Mouse (Mus musculus): ENCODE measurements around the gene Lzts3. TPM values are rescaled to one million over a fixed set of nuclear protein-coding genes. Genes with fewer than 3 reads are reported as not detected.
"Not testable (repeated sequence)": the region's sequence is repeated elsewhere in the genome, so short reads cannot be mapped to it uniquely, and the experiment has no call there.

Gene Lzts3
- total RNA-seq (2017) = 0.44 and 0.73 TPM in 2 replicates

DNA sequence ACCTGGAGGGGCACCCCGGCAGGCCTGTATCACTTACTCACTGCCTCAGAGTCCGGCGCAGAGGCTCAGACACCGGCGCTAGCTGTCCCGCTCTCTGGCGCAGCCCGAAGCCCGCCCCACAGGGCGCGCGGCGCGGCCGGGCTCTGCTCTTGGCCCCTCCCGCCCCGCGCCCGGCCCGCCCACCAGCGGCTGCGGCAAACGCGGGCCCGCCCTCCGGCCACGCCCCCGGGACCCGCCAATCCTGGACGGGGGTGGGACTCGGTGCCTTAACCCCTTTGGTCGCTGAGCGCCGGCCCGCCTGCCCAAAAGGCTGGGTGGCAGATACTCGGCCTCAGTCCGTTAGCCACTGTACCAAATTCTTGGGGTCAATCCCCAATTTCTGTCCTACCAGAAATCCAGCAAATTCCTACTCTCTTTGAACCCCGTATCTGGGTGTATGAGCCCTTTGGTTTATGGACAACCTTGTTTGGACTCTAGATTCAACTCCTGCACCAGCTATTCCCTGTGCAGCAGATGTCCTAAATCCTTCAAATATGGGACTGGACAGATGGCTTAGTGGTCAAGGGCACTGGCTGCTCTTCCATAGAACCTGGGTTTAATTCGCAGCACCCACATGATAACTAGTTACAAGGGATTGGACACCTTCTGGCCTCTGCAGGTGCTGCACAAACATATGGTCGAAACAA lies at the start of gene Lzts3:
Lzts3 (minus strand) TSS at position 120 of the 686 bp plus-strand sequence.
- ATAC-seq (replicated peaks; ENCODE audit: low read depth, poor library complexity, severe bottlenecking) = peak; percentile 86

DNA sequence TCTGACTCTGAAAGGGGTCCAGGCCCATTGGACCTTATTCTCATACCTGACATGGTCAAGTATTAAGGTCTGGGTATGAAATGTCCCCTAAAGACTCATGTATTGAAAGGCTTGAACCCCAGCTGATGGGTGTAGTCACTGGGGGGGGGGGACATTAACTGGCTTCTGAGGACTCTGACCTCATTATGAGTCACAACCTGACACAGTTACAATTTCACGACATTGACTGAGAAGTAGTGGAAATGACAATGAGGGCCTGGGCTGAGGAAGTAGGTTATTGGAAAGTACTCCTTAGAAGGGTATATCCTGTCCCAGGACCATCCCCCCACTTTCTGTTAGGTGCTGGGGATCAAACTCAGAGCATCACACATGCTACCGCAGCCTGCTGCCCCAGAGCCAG lies 46.4 kb upstream of the Lzts3 start:
- ATAC-seq (replicated peaks; ENCODE audit: low read depth, poor library complexity, severe bottlenecking) = no peak

DNA sequence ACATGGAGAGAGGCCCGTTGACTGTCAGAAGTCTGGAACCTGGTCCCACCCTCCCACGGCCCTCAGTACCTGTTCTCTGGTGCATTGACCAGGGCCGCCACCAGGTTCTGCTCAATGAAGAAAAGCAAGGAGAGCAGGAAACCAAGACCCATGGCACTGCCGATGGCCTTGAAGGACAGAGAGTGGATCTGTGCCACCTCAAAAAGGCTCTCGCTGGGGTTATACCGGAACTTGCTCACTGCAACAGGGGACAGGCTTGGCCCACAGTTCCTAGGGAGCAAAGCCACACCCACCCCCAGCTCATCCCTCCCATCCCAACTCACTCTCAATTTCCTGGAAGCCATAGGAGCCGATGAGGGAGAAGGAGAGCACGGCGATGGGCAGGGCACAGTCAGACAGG lies 42.8 kb upstream of the Lzts3 start:
- ATAC-seq (replicated peaks; ENCODE audit: low read depth, poor library complexity, severe bottlenecking) = no peak

DNA sequence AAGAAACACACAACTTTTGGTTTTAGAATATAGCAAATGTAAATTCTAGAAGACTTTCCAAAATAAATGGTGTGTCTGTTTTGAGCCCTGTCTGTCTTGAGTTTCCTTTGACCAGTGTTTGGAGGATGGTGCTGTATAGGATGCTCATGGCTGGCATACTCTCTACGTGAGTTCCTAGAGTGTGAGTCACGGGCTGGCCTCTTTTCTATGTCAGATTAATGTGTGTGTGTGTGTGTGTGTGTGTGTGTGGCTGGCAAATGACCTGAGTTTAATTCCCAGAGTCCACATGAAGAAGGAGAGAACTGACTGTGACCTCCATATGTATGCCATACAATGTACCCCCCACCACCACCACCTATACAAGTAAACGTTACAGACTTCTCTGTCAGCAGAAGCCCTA lies 38.9 kb upstream of the Lzts3 start:
- ATAC-seq (replicated peaks; ENCODE audit: low read depth, poor library complexity, severe bottlenecking) = no peak

DNA sequence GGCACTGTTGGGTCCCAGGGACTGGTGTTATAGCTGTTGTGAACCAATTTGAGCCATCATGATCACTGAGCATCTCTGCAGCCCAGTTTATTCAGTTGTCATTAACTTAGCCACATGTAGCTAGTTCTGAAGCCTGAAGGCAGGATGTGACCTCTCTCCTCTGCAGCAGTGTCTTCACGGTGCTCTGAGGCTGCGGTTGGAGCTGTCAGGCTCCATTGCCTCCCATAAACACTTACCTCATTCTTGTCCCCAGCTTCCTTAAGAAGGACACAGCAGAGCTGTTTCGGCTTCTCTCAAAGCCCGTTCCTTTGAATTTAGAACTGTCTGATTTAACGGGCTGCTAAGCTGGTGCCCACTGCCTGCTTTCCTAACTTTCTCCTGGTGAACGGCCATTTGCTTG lies 37.3 kb upstream of the Lzts3 start:
- ATAC-seq (replicated peaks; ENCODE audit: low read depth, poor library complexity, severe bottlenecking) = no peak

DNA sequence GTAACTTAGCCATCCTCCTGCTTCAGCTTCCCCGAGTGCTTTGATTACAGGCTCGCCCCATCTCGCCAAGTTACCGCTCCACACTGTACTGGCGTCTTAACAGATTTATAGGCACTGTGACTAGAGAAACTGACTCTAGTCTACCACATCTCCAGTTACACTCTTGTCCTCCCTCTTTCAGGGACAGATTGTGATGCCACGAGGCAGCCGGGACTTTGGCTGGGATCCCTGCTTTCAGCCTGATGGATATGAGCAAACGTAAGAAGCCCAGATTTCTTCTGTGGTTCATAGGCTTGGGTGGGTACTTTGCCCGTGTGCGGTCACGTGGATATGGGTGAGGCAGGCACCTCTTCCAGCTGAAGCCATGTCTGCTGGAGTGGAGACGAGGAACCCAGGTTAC lies 36.6 kb upstream of the Lzts3 start:
- ATAC-seq (replicated peaks; ENCODE audit: low read depth, poor library complexity, severe bottlenecking) = no peak

DNA sequence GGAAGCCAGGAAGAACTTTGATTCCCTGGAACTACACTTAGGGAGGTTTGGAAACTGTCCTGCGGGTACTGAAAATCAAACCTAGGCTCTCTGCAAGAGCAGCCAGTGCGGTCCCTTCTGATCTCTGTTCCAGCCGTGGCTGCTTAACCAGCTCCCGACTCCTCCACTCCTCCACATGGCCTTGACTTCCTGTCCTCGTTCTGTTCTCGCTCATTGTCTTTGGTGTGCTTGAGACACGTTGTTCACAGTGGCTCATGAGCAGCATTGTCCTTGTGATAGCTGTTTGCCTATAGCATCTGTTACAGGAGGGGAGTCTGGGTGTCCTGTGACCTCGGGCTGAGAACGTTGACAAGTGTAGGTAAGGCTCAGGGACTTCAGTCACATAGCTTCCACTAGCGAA lies 34.6 kb upstream of the Lzts3 start:
- ATAC-seq (replicated peaks; ENCODE audit: low read depth, poor library complexity, severe bottlenecking) = no peak

DNA sequence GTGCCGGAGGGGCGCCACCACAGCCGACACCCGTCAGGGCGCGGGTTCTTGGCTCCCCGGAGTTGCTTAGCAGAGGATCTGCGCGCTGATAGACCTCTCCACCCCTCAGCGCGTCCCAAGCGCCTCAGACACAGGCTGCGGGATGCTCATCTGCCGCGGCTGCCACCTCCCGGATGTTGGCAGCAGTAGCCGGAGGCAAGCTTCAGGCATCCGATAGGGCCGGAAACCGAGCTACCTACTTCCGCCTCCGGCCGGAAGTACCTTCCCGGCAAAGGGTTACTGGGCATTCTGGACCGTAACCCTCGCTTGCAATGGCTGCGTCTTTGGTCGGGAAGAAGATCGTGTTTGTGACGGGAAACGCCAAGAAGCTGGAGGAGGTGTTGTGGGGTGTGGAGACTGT lies 25.0 kb upstream of the Lzts3 start, which contains the start of gene Itpa:
Itpa (plus strand) TSS at position 52 of the 400 bp plus-strand sequence.
- peak; percentile 76 for ATAC-seq (replicated peaks; ENCODE audit: low read depth, poor library complexity, severe bottlenecking)

DNA sequence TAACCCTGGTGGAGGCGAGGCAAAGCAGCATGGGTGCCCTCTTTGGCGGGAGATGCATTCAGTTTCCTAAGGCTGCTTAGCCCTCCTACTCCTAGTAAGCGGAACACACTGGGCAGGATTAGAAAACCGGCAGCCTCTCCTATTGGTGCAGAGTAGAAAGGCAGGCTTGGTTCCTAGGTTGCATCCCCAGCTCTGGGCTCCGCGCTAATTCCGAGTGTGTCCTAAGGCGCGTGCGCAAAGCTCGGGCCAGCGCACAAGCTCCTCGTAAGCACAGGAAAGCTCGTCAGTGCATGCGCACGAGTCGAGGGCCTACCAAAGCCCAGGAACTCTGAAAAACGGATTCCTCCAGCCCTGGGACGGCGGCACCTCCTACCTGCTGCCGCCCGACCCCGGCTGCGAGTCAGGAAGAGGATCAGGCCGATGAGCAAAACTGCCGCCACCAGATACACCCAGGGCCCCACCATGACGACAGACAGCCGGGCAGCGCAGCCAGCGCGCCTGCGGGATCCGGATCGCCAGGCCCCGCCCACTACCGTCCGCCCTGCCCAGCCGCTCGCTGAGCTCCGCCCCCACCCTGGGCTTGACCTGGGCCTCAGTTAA lies 21.6 kb upstream of the Lzts3 start, which contains the start of gene Ddrgk1:
Ddrgk1 (minus strand) TSS at position 558 of the 600 bp plus-strand sequence.
- ATAC-seq (replicated peaks; ENCODE audit: low read depth, poor library complexity, severe bottlenecking) = peak; percentile 84

DNA sequence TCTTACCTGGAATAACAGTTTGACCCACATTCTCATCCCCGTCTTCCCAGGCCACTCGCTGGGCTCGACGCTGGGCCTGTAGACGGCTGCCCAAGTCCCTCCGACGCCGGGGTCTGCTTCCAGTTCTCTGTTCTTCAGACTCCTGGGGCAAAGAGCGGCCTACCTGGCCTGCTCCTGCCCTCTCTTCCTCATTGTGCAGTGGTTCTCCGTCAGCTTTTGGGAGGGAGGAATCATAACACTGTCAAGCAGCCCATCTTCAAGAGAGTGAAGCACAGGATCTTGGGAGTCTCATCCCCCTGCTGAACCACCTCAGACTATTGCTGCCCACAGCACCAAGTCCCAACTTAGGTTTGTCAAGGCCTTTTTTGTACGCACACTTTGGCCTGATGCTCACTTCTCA lies 20.7 kb upstream of the Lzts3 start:
- ATAC-seq (replicated peaks; ENCODE audit: low read depth, poor library complexity, severe bottlenecking) = no peak

DNA sequence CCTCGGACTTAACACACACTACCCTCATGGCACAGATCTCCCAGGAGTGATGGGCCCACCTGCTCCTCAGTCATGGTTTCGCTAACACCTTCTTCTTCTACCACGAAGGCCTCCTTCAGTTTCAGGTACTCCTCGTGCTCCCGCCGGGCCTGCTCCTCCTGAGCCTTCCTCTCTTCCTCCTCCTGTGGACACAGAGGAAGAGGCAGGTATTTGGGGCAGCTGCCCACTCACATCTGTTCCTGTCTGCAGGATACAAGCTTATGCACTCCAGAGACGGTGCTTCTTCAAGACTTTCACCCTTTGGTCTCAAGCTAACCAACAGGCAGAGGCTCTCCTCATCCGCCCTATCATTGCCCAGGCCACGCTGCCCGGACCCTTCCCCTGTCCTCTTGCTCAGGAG lies 15.9 kb upstream of the Lzts3 start:
- no peak for ATAC-seq (replicated peaks; ENCODE audit: low read depth, poor library complexity, severe bottlenecking)

DNA sequence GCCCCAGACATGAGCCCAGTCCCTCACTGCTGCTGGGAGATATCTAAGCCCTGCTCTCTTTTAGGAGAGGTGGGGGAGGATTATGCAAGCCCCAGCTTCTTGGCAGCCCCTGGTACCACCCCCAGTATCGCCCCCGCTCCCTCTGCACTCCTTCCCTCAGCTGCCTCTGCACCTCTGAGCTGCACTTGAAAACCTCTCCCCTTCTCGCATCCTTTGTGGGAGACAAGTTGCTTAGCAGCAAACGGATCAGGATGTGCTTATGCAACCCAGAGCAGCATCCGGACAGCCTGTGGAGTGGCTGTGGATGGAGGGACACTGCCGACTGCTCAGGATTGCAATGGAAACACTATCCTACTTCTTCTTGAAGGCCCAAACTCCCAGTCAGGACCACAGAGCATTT lies 14.9 kb upstream of the Lzts3 start:
- ATAC-seq (replicated peaks; ENCODE audit: low read depth, poor library complexity, severe bottlenecking) = no peak

DNA sequence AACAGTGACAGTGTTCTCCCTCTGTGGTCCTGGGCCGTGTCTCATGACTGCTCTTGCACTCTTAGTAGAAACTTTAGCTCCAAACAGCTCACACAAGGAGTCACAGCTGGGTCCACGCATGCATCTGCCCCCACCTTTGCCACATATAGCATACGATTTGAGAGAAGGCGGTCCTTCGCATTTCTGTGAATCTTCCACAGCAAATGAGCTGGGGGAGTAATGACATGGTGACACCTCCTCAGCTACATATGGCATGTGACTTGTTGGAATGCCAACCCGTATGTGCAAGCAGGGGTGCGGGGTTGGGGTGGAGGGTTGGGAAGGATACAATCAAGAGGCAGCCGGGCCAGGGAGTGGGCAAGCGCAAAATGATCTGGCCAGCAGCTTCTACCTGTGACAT lies 13.9 kb upstream of the Lzts3 start:
- no peak for ATAC-seq (replicated peaks; ENCODE audit: low read depth, poor library complexity, severe bottlenecking)

DNA sequence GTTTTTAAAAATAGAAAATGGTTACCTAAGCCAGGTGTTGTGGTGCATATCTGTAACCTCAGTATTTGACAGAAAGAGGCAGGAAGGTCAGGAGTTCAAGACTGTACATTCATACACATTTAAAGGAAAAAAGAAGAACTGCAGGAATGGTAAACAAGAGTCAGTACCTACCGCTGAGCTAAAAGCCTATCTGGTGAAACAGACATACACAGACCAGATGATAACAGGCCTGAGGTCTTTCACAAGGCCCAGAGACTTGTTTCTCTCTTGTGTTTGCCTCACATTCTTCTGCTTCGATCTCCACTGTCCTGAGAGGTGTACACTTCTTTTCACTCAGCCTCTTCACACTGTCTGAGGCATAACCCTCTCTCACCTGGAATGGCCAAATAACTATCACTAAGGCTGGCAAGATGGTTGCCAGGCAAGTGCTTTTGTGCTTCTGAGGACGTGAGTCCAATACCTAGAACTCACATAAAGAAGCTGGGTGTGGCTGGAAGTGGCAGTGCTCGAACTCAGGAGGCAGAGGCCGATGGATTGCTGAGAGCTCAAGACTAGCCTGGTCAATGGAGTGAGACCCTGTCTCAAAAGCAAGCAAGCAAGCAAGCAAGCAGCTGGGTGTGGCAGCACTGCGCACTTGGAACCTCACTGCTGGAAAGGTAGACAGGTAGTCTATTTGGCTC lies 13.2 kb upstream of the Lzts3 start:
- ATAC-seq (replicated peaks; ENCODE audit: low read depth, poor library complexity, severe bottlenecking) = no peak; the same call in 1 of the 2 replicates

DNA sequence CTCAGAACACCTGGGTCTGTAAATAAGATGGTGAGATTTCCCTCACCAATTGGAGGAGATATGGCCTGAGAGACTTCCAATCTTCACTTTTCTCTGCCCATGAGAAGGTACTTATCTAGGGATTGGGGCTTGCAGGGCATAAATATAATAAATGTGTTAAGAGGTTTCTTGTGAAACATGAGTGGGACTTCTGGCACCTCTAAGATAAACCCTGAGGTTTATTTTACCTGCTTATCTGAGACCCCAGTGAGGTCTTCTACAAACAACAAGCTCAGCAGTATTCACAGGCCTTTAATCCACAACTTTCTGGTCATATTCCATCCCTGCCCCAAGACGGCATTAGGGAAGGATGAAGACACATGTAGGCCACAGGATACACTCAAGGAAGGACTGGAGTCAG lies 11.2 kb upstream of the Lzts3 start:
- no peak for ATAC-seq (replicated peaks; ENCODE audit: low read depth, poor library complexity, severe bottlenecking)

DNA sequence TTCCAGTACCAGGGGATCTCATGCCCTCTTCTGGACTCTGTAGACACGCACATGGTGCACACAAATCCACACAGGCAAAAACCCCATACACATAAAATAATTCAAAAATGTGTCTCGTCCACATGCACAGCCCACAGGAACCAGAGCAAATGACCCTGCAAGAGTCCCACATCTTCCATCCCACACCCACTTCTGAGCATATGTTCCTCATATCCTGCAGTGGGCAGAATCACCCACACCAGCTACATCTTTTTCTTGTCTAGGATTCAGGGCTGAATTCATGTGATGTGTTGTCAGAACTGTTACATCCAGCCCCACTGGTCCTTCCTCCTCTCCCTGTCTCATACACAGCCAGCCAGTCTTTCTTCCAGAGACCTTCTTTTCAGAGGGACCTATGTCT lies 10.7 kb upstream of the Lzts3 start:
- no peak for ATAC-seq (replicated peaks; ENCODE audit: low read depth, poor library complexity, severe bottlenecking)

DNA sequence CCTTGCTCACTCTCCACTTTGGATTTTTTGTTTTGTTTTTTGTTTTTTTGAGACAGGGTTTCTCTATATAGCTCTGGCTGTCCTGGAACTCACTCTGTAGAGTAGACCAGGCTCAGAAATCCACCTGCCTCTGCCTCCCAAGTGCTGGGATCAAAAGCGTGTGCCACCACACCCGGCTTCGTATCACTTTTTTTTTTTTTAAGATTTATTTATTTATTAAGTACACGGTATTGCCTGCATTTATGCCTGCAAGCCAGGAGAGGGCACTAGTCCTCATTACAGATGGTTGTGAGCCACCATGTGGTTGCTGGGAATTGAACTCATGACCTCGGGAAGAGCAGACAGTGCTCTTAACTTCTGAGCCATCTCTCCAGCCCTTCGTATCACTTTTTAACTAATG lies 6.4 kb upstream of the Lzts3 start:
- ATAC-seq (replicated peaks; ENCODE audit: low read depth, poor library complexity, severe bottlenecking) = not testable (repeated sequence)

DNA sequence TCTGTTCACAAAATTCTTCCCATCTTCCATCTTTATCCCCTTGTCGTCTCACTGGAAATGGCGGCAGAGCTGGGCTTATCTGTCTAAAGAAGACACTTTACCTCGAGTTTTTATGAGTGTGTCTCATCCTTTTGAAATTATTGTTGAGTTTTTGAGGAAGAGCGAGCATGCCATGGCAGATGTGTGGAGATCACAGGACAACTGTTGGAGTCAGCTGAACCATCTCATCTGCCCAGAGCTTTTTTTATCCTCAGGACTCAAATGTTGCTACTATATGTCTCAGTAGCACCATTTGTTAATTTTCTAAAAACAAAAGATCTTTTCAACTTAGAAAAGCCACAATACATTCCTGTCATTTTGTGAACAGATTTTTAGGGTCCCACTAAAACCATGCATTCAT lies 2.6 kb upstream of the Lzts3 start:
- no peak for ATAC-seq (replicated peaks; ENCODE audit: low read depth, poor library complexity, severe bottlenecking)

DNA sequence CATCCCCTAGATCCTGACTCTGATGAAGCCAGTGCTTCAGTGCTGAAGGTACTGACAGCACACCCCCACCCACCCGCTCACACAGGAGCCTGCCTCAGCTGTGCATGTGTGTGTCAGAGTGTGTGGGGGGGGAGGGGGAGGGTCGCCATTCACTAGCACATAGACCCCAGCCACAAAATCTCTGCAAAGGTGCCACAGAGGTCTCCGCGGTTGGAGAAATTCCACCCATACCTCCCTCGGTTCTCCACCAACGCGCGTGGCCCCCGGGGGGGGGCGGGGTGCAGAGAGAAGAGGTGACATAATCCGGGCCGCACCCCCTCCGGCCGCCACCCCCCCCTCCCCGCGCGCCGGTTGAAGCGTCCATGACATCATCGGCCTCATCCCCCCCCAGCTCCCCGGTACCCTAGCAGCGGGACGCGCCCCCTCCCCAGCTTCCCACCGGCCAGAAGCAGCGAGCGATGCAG lies 374 bp downstream of the Lzts3 start:
- ATAC-seq (replicated peaks; ENCODE audit: low read depth, poor library complexity, severe bottlenecking) = no peak

DNA sequence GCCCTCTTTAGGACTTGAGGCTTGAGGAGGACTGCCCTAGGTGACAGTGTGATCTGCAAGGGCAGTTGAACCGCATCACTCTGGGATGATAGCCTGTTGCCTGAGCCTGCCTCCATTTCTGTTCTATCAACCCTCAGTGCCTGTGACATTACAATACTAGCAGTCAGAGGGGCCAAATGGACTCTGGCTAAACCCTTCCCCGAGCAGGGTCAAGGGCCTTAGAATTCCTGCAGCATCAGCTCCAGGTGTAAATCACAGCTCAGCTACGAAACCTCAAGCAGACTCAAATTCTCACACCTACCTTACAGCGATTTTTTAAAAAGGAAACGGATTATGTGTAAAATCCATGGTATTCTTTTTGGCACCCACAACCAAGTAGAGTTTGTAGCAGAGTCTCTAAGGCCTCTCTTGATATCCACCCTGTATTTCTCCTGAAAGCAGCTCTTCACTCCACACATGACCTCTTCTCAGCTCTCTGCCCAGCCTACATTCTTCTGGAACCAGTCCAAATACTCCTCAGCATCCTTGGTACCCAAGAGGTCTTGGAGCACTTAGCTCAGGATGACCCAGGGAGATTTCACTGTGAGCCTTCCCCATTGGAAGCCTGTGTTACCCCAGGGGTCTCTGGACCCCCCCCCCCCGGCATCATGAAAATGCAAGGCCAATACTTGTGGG lies 1.1 kb downstream of the Lzts3 start:
- no peak for ATAC-seq (replicated peaks; ENCODE audit: low read depth, poor library complexity, severe bottlenecking)

DNA sequence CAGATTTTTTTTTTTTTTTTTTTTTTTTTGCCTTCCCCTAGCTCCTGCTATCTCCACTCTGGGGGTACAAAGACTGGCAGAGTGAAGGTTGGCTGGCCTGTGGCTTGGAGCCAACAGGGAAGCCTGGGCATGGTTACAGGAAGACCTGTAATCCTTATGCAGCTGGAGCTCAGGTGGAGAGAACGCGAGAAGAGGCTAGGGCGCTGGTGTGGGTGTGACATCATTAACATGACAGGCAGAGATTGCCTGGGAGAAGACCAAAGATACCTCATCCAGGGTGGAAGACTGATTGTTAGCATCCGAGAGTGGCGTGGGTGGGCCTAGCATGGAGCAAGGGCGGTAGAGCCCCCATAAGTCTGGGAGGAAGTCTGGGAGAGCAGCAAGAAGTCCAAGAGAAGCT lies 3.3 kb downstream of the Lzts3 start:
- ATAC-seq (replicated peaks; ENCODE audit: low read depth, poor library complexity, severe bottlenecking) = no peak

Data from common myeloid progenitor, adult 5-6 weeks (primary cell).